Mouse (Mus musculus) MEL (cell line): ENCODE results near the gene Tubb3. TPM values are rescaled to one million over a fixed set of nuclear protein-coding genes. Genes with fewer than 3 reads are reported as not detected.

Experiments
- DNase-seq: peaks from one replicate; pipeline ENCODE4 v3.0.0; 2011; ENCODE audit warnings: low read depth, low spot score
- H3K27ac ChIP-seq: 2 replicates; pipeline ENCODE4 v1.5.1; 2012; ENCODE audit warnings: low read depth, mild to moderate bottlenecking, control low read depth, low read length, moderate library complexity; ENCODE audit not compliant: control insufficient read depth
- H3K27me3 ChIP-seq, 2 experiments: fragments of 150-350 bp in 1 of 2; sonication (generic) in 1 of 2; 2 replicates each; pipeline ENCODE4 v1.6.1; 2012; ENCODE audit warnings: low read length in 2 of 2, mild to moderate bottlenecking in 2 of 2, improper control_type of control experiment in 1 of 2, moderate library complexity in 1 of 2; ENCODE audit not compliant: insufficient read depth in 2 of 2, control insufficient read depth in 1 of 2
- H3K36me3 ChIP-seq, 2 experiments: 2 replicates each; pipeline ENCODE4 v1.6.1; 2012 to 2014; ENCODE audit warnings: low read length in 2 of 2, improper control_type of control experiment in 1 of 2, inconsistent platforms in 1 of 2, mild to moderate bottlenecking in 1 of 2; ENCODE audit not compliant: insufficient read depth in 2 of 2, control insufficient read depth in 1 of 2
- H3K4me1 ChIP-seq, 2 experiments: fragments of 150-350 bp in 1 of 2; sonication (generic) in 1 of 2; 2 replicates each; pipeline ENCODE4 v1.6.1; 2012; ENCODE audit warnings: low read length in 2 of 2, improper control_type of control experiment in 1 of 2, mild to moderate bottlenecking in 1 of 2; ENCODE audit not compliant: insufficient read depth in 2 of 2, control insufficient read depth in 1 of 2
- H3K4me3 ChIP-seq, 2 experiments: fragments of 150-350 bp in 1 of 2; sonication (generic) in 1 of 2; 2 replicates each; pipeline ENCODE4 v1.5.1; 2012; ENCODE audit warnings: low read depth in 2 of 2, low read length in 2 of 2, mild to moderate bottlenecking in 2 of 2, moderate library complexity in 2 of 2, control low read depth in 1 of 2, improper control_type of control experiment in 1 of 2; ENCODE audit not compliant: control insufficient read depth in 1 of 2, insufficient read depth in 1 of 2
- H3K79me2 ChIP-seq: 2 replicates; pipeline ENCODE4 v1.6.1; 2012; ENCODE audit warnings: mild to moderate bottlenecking, low read length, moderate library complexity; ENCODE audit not compliant: control insufficient read depth, poor library complexity, insufficient read depth
- H3K9ac ChIP-seq: 2 replicates; pipeline ENCODE4 v1.6.1; 2012; ENCODE audit warnings: low read depth, mild to moderate bottlenecking, control low read depth, low read length, moderate library complexity; ENCODE audit not compliant: control insufficient read depth, poor library complexity, severe bottlenecking
- H3K9me3 ChIP-seq: fragments of 150-350 bp; sonication (generic); replicated peaks from 2 replicates; pipeline ENCODE4 v1.6.1; 2012; ENCODE audit warnings: mild to moderate bottlenecking, low read length, improper control_type of control experiment, moderate library complexity; ENCODE audit not compliant: insufficient read depth
- BHLHE40 ChIP-seq: IDR thresholded peaks from 2 replicates; pipeline ENCODE4 v1.6.1; 2012; ENCODE audit warnings: low read depth, mild to moderate bottlenecking, inconsistent platforms, low read length, improper control_type of control experiment, borderline replicate concordance
- CHD1 ChIP-seq: IDR thresholded peaks from 2 replicates; pipeline ENCODE4 v1.6.1; 2012; ENCODE audit warnings: low read depth, mild to moderate bottlenecking, inconsistent platforms, low read length, improper control_type of control experiment
- CHD2 ChIP-seq: IDR thresholded peaks from 2 replicates; pipeline ENCODE4 v1.6.1; 2011; ENCODE audit warnings: low read length, improper control_type of control experiment
- CTCF ChIP-seq, 3 experiments: IDR thresholded peaks in 2 of 3; conservative IDR thresholded peaks in 1 of 3; 2 replicates each; pipeline ENCODE4 v1.5.1; 2011 to 2012; ENCODE audit warnings: low read length in 3 of 3, low read depth in 2 of 3, mild to moderate bottlenecking in 2 of 3, improper control_type of control experiment in 1 of 3, inconsistent platforms in 1 of 3, mixed read lengths in 1 of 3, moderate library complexity in 1 of 3; ENCODE audit not compliant: control insufficient read depth in 1 of 3, insufficient read depth in 1 of 3, poor library complexity in 1 of 3, severe bottlenecking in 1 of 3
- E2F4 ChIP-seq: IDR thresholded peaks from 2 replicates; pipeline ENCODE4 v1.6.1; 2011; ENCODE audit warnings: low read depth, low read length, improper control_type of control experiment, borderline replicate concordance
- ELF1 ChIP-seq: IDR thresholded peaks from 2 replicates; pipeline ENCODE4 v1.6.1; 2014; ENCODE audit warnings: low read depth, mild to moderate bottlenecking, inconsistent platforms, low read length, improper control_type of control experiment, moderate library complexity
- ETS1 ChIP-seq: IDR thresholded peaks from 2 replicates; pipeline ENCODE4 v1.6.1; 2012; ENCODE audit warnings: low read depth, mild to moderate bottlenecking, inconsistent platforms, low read length, improper control_type of control experiment, moderate library complexity
- GABPA ChIP-seq: IDR thresholded peaks from 2 replicates; pipeline ENCODE4 v1.6.1; 2012; ENCODE audit warnings: low read depth, mild to moderate bottlenecking, inconsistent platforms, low read length, improper control_type of control experiment, moderate library complexity
- GATA1 ChIP-seq: IDR thresholded peaks from 2 replicates; pipeline ENCODE4 v1.6.1; 2011; ENCODE audit warnings: low read depth, low read length, improper control_type of control experiment
- HCFC1 ChIP-seq: IDR thresholded peaks from 2 replicates; pipeline ENCODE4 v1.6.1; 2012; ENCODE audit warnings: low read depth, mild to moderate bottlenecking, inconsistent platforms, low read length, improper control_type of control experiment, moderate library complexity
- JUND ChIP-seq: IDR thresholded peaks from 2 replicates; pipeline ENCODE4 v1.6.1; 2011; ENCODE audit warnings: low read depth, mild to moderate bottlenecking, improper control_type of control experiment, low read length
- KAT2A ChIP-seq: conservative IDR thresholded peaks from 2 replicates; pipeline ENCODE4 v1.6.1; 2012; ENCODE audit warnings: low read depth, low read length, improper control_type of control experiment, inconsistent platforms
- MAFK ChIP-seq: IDR thresholded peaks from 2 replicates; pipeline ENCODE4 v1.6.1; 2011; ENCODE audit warnings: low read depth, mild to moderate bottlenecking, low read length, improper control_type of control experiment, borderline replicate concordance
- MAZ ChIP-seq: IDR thresholded peaks from 2 replicates; pipeline ENCODE4 v1.6.1; 2012; ENCODE audit warnings: low read depth, mild to moderate bottlenecking, inconsistent platforms, low read length, improper control_type of control experiment
- MEF2A ChIP-seq: IDR thresholded peaks from 2 replicates; pipeline ENCODE4 v1.6.1; 2014; ENCODE audit warnings: low read depth, mild to moderate bottlenecking, inconsistent platforms, low read length, improper control_type of control experiment; ENCODE audit not compliant: poor library complexity, insufficient replicate concordance, severe bottlenecking; ENCODE audit errors: extremely low read depth
- MXI1 ChIP-seq: IDR thresholded peaks from 2 replicates; pipeline ENCODE4 v1.6.1; 2011; ENCODE audit warnings: mild to moderate bottlenecking, low read depth, low read length, improper control_type of control experiment
- MYB ChIP-seq: IDR thresholded peaks from 2 replicates; pipeline ENCODE4 v1.6.1; 2011; ENCODE audit warnings: mild to moderate bottlenecking, low read depth, low read length, improper control_type of control experiment
- NELFE ChIP-seq: IDR thresholded peaks from 2 replicates; pipeline ENCODE4 v1.6.1; 2011; ENCODE audit warnings: low read depth, low read length, improper control_type of control experiment
- POLR2A ChIP-seq, 2 experiments: IDR thresholded peaks; 2 replicates each; pipeline ENCODE4 v1.6.1; 2011 to 2012; ENCODE audit warnings: low read length in 2 of 2, mild to moderate bottlenecking in 2 of 2, control low read depth in 1 of 2, improper control_type of control experiment in 1 of 2, low read depth in 1 of 2, moderate library complexity in 1 of 2; ENCODE audit not compliant: control insufficient read depth in 1 of 2, insufficient read depth in 1 of 2, poor library complexity in 1 of 2
- POLR2AphosphoS2 ChIP-seq: IDR thresholded peaks from 2 replicates; pipeline ENCODE4 v1.6.1; 2011; ENCODE audit warnings: low read length, improper control_type of control experiment
- POLR2AphosphoS5 ChIP-seq: IDR thresholded peaks from 2 replicates; pipeline ENCODE4 v1.6.1; 2012; ENCODE audit warnings: low read depth, borderline replicate concordance, mild to moderate bottlenecking, inconsistent platforms, low read length, moderate library complexity, mixed read lengths
- RAD21 ChIP-seq: IDR thresholded peaks from 2 replicates; pipeline ENCODE4 v1.6.1; 2011; ENCODE audit warnings: mild to moderate bottlenecking, low read depth, low read length, improper control_type of control experiment
- RCOR1 ChIP-seq: IDR thresholded peaks from 2 replicates; pipeline ENCODE4 v1.6.1; 2012; ENCODE audit warnings: low read depth, mild to moderate bottlenecking, inconsistent platforms, low read length, improper control_type of control experiment
- SIN3A ChIP-seq: IDR thresholded peaks from 2 replicates; pipeline ENCODE4 v1.6.1; 2012; ENCODE audit warnings: low read length, improper control_type of control experiment, inconsistent platforms
- TAL1 ChIP-seq: IDR thresholded peaks from 2 replicates; pipeline ENCODE4 v1.6.1; 2012; ENCODE audit warnings: mild to moderate bottlenecking, inconsistent platforms, low read length, moderate library complexity, mixed read lengths
- UBTF ChIP-seq: IDR thresholded peaks from 2 replicates; pipeline ENCODE4 v1.6.1; 2012; ENCODE audit warnings: low read depth, mild to moderate bottlenecking, inconsistent platforms, low read length, improper control_type of control experiment, moderate library complexity, borderline replicate concordance; ENCODE audit not compliant: insufficient read depth
- USF1 ChIP-seq: IDR thresholded peaks from 2 replicates; pipeline ENCODE4 v1.6.1; 2014; ENCODE audit warnings: low read depth, mild to moderate bottlenecking, inconsistent platforms, low read length, improper control_type of control experiment, moderate library complexity
- USF2 ChIP-seq, 2 experiments: IDR thresholded peaks; 2 replicates each; pipeline ENCODE4 v1.6.1; 2011 to 2012; ENCODE audit warnings: improper control_type of control experiment in 2 of 2, low read length in 2 of 2, borderline replicate concordance in 1 of 2, inconsistent platforms in 1 of 2, low read depth in 1 of 2, mild to moderate bottlenecking in 1 of 2; ENCODE audit not compliant: insufficient read depth in 1 of 2
- ZKSCAN1 ChIP-seq: IDR thresholded peaks from 2 replicates; pipeline ENCODE4 v1.6.1; 2012; ENCODE audit warnings: low read depth, mild to moderate bottlenecking, inconsistent platforms, low read length, improper control_type of control experiment, moderate library complexity
- ZMIZ1 ChIP-seq: IDR thresholded peaks from 2 replicates; pipeline ENCODE4 v1.6.1; 2012; ENCODE audit warnings: low read depth, mild to moderate bottlenecking, inconsistent platforms, low read length, improper control_type of control experiment, moderate library complexity
- ZNF384 ChIP-seq: IDR thresholded peaks from 2 replicates; pipeline ENCODE4 v1.6.1; 2012; ENCODE audit warnings: low read depth, mild to moderate bottlenecking, inconsistent platforms, low read length, improper control_type of control experiment
- polyA plus RNA-seq, 2 experiments: library from polyadenylated mRNA; stranded (reverse) in 1 of 2; unstranded in 1 of 2; fragments of >175 nt in 1 of 2; fragments of >200 nt in 1 of 2; gene quantifications; 2 replicates each; pipeline versions ENCODE4 v1.2.1 to v1.2.4; 2012; ENCODE audit warnings: low replicate concordance in 2 of 2, low read depth in 1 of 2; ENCODE audit not compliant: insufficient read length in 2 of 2, insufficient read depth in 1 of 2, missing spikeins in 1 of 2
- total RNA-seq: library from RNA; depleted of rRNA; stranded (reverse); fragments of 300-350 nt; gene quantifications from 2 replicates; pipeline ENCODE4 v1.2.3, GENCODE M21; 2012

Tubb3 gene
- total and polyA plus RNA-seq, 3 experiments: 0.69 to 1.4 TPM; not detected in 1

DNA sequence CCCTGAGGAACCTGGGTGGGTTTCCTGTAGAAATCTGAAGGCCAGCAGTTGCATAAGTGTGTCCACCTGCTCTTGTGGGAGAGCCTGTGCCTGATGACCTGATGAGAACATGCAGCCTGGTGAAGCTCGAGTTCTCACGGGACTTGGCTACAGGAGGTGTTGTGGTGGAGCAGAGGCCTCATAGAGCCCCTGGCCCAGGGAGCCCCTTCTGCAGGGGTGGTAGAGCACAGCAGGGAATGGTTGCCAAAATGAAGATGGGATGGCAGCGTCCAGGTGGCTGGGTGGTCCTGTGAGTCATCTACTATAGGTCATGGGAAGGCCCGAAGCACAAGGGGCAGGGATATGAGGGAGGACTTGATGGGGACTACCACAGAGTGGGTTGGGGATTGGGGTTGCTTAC is 29.5 kb upstream of the Tubb3 start:
- no peak for DNase-seq
- H3K27ac ChIP-seq: no peak overlapping the region
- H3K9ac ChIP-seq: no peak overlapping the region
- TF ChIP-seq RAD21: no peak
- no peak for TF ChIP-seq NELFE
- no peak for TF ChIP-seq SIN3A
- TF ChIP-seq JUND: no peak
- no peak for TF ChIP-seq CHD1
- no peak for TF ChIP-seq MYB
- TF ChIP-seq E2F4: no peak
- TF ChIP-seq ZKSCAN1: no peak
- no peak for TF ChIP-seq MAZ
- TF ChIP-seq MXI1: no peak
- TF ChIP-seq ELF1: no peak
- TF ChIP-seq BHLHE40: no peak
- TF ChIP-seq CHD2: no peak
- no peak for TF ChIP-seq USF2 (IDR thresholded peaks at IDR 0.05; ENCODE audit: borderline replicate concordance in 1 of 2, insufficient read depth in 1 of 2, low read depth in 1 of 2, low read length in 2 of 2)
- TF ChIP-seq GABPA: no peak
- no peak for TF ChIP-seq MEF2A
- TF ChIP-seq ETS1: no peak
- TF ChIP-seq POLR2A (IDR thresholded peaks at IDR 0.05; ENCODE audit: control insufficient read depth in 1 of 2, insufficient read depth in 1 of 2, low read depth in 1 of 2, low read length in 2 of 2, poor library complexity in 1 of 2): no peak
- no peak for TF ChIP-seq KAT2A
- TF ChIP-seq CTCF (IDR thresholded peaks at IDR 0.05 in 2 of 3, conservative IDR thresholded peaks at IDR 0.05 in 1 of 3; ENCODE audit: control insufficient read depth in 1 of 3, insufficient read depth in 1 of 3, low read depth in 2 of 3, low read length in 3 of 3, poor library complexity in 1 of 3, severe bottlenecking in 1 of 3): no peak
- H3K27me3 ChIP-seq: no peaks in the 10 kb centered on the region
- H3K9me3 ChIP-seq: no peaks in the 10 kb centered on the region
- H3K79me2 ChIP-seq: peaks cover 7% of the 10 kb centered on the region; the same call in 1 of the 2 replicates
- H3K4me1 ChIP-seq: no peaks in the 10 kb centered on the region
- H3K4me3 ChIP-seq: no peak overlapping the region
- H3K36me3 ChIP-seq: peaks cover 0 to 4% of the 10 kb centered on the region in 2 experiments; a peak in 2 of 4 replicates

DNA sequence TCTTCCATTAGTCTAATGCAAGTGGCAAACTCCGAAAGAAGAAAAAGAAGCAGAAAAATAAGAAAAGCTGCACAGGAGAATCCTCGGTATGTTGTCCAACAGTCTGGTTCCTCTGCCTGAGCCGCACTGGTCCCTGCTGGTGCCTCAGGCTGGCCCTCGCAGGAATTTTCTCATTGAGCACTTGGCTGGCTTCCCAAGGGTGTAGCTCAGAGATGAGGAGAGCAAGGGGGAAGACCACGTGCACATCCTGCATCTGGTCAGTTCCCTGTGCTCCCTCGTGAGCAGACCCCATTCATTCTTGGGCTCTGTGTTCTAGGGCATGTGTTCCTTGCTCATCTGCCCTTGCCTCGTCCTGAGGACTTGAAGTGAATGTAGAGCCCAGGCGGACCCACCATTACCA is 28.7 kb upstream of the Tubb3 start:
- Histone ChIP-seq H3K27me3 (no peaks in the 10 kb centered on the region), H3K9ac (no peak overlapping the region), H3K79me2 (peaks cover 7% of the 10 kb centered on the region; the same call in 1 of the 2 replicates), H3K4me1 (no peaks in the 10 kb centered on the region), H3K9me3 (no peaks in the 10 kb centered on the region), H3K36me3 (peaks cover 0 to 4% of the 10 kb centered on the region in 2 experiments; a peak in 2 of 4 replicates)
- DNase-seq: no peak
- no peak for TF ChIP-seq MAFK
- TF ChIP-seq ZNF384: no peak
- no peak for TF ChIP-seq POLR2AphosphoS5
- TF ChIP-seq USF2 (IDR thresholded peaks at IDR 0.05; ENCODE audit: borderline replicate concordance in 1 of 2, insufficient read depth in 1 of 2, low read depth in 1 of 2, low read length in 2 of 2): no peak
- TF ChIP-seq ZMIZ1: no peak
- no peak for TF ChIP-seq POLR2AphosphoS2
- no peak for TF ChIP-seq ELF1
- no peak for TF ChIP-seq RCOR1
- no peak for TF ChIP-seq TAL1
- no peak for TF ChIP-seq GATA1
- TF ChIP-seq HCFC1: no peak
- TF ChIP-seq CTCF (IDR thresholded peaks at IDR 0.05 in 2 of 3, conservative IDR thresholded peaks at IDR 0.05 in 1 of 3; ENCODE audit: control insufficient read depth in 1 of 3, insufficient read depth in 1 of 3, low read depth in 2 of 3, low read length in 3 of 3, poor library complexity in 1 of 3, severe bottlenecking in 1 of 3): no peak
- no peak for TF ChIP-seq USF1
- TF ChIP-seq UBTF: no peak
- TF ChIP-seq, all 39 proteins: peak for 0
- Histone ChIP-seq H3K4me3 (no peak overlapping the region), H3K27ac (no peak overlapping the region)
